Comparison of ENCODE assay signal across 22 mouse cellular contexts in the genomic region with DNA sequence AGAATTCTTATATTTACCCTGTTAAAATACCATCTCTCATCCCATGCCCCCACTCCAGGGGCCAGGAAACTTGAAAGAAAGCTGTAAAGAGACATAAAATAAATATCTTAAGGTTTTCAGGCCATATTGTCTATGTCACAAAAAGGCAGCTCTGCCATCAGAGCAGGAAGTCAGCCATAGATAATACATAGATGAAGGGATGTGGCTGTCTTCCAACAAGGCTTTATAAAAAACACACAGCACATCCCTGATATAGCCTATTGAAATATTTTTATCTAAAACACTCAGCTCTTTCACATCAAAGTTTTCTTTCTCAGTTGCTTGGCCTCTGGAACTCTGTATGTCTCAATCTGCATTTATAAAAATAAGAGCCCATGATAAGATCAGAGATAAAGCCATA. TPM values are rescaled to one million over a fixed set of nuclear protein-coding genes. Genes with fewer than 3 reads are reported as not detected.
"Had no signal": no experiment of that assay in that cellular context is flagged by ENCODE, and none has a peak within 500 bp of the region (broad histone marks: within the 10 kb centered on the region; RNA-seq: fewer than 3 reads in every experiment).

No protein-coding gene starts in this region.

- H3K36me3 ChIP-seq: intestine, embryonic 15.5 days; kidney, embryonic 15.5 days; limb, embryonic 13.5 days; liver, embryonic 13.5 days; midbrain, embryonic 10.5 days; midbrain, embryonic 13.5 days; neural tube, embryonic 13.5 days; stomach, embryonic 15.5 days had no signal

- H3K4me3 ChIP-seq: intestine, embryonic 15.5 days; kidney, embryonic 15.5 days; limb, embryonic 13.5 days; liver, embryonic 13.5 days; midbrain, embryonic 10.5 days; midbrain, embryonic 13.5 days; myocyte; neural tube, embryonic 13.5 days; stomach, embryonic 15.5 days had no signal

- H3K27me3 ChIP-seq: intestine, embryonic 15.5 days; liver, embryonic 13.5 days; stomach, embryonic 15.5 days had no signal

- H3K27ac ChIP-seq: intestine, embryonic 15.5 days; limb, embryonic 13.5 days; liver, embryonic 13.5 days; midbrain, embryonic 10.5 days; midbrain, embryonic 13.5 days; neural tube, embryonic 13.5 days; stomach, embryonic 15.5 days had no signal

- H3K9ac ChIP-seq: intestine, embryonic 15.5 days; kidney, embryonic 15.5 days; limb, embryonic 13.5 days; liver, embryonic 13.5 days; midbrain, embryonic 13.5 days; neural tube, embryonic 13.5 days; stomach, embryonic 15.5 days had no signal

- H3K4me1 ChIP-seq: intestine, embryonic 15.5 days; kidney, embryonic 15.5 days; limb, embryonic 13.5 days; liver, embryonic 13.5 days; midbrain, embryonic 10.5 days; midbrain, embryonic 13.5 days; neural tube, embryonic 13.5 days; stomach, embryonic 15.5 days had no signal

- ATAC-seq: intestine, embryonic 15.5 days; lung, postnatal 0 days; midbrain, embryonic 13.5 days; midbrain, embryonic 16.5 days had no signal

- H3K9me3 ChIP-seq: intestine, embryonic 15.5 days; kidney, embryonic 15.5 days; limb, embryonic 13.5 days; liver, embryonic 13.5 days; midbrain, embryonic 10.5 days; midbrain, embryonic 13.5 days; neural tube, embryonic 13.5 days; stomach, embryonic 15.5 days had no signal

- DNase-seq: kidney, adult 11 months; kidney, adult 8-10 months; kidney, postnatal 4 days; left cerebral cortex, postnatal 4 days; liver, embryonic 13.5 days; lung, postnatal 4 days; retina, postnatal 1 day; right cerebral cortex, postnatal 25 days; spleen, adult 18-20 months; thymus, postnatal 36 days had no signal

- H3K4me2 ChIP-seq: intestine, embryonic 15.5 days; kidney, embryonic 15.5 days; limb, embryonic 13.5 days; liver, embryonic 13.5 days; midbrain, embryonic 13.5 days; neural tube, embryonic 13.5 days; stomach, embryonic 15.5 days had no signal

RNA-seq across cellular contexts. Expression of gene Ace2, which starts 14.5 kb away (rescaled TPM):
- total RNA-seq: megakaryocyte, adult 5-6 weeks; monocyte, adult 5-6 weeks had no signal
- polyA plus RNA-seq: myocyte; neural tube, embryonic 13.5 days had no signal
